Mouse (Mus musculus) pancreas, adult 10 weeks (tissue): ENCODE measurements around the gene Olfr770. TPM values are rescaled to one million over a fixed set of nuclear protein-coding genes. Genes with fewer than 3 reads are reported as not detected.

Source experiments
- polyA plus RNA-seq: library from polyadenylated mRNA; stranded (reverse); fragments of 350-450 nt; fragmentation: Illumina TruSeq; extraction: RNeasy Lipid Tissue Mini Kit (QIAGEN cat#74804); gene quantifications from one replicate; pipeline ENCODE4 v1.2.3, GENCODE M21; 2015; ENCODE audit warnings: low read depth, low replicate concordance; ENCODE audit not compliant: insufficient read depth

The Olfr770 gene
- not detected for polyA plus RNA-seq

DNA sequence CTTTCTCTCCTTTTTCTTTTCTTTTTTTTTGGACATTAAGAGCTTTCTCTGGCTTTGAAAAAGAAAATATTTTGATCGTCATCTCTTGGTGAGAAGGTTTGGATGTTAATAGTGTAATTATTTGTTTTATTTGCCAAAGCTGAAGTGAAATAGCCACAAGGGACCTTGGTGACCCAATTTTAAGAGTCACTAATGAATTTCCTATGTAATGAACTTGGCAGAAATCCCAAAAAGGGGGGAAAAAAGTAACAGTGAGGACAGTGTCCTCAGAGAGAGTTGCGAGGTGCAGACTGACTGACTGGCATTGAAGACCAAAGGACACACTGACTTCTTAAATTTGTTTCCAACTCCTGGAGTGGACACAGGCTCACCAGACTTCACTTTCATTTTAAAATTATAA, at the start of gene Olfr770:
Gene Olfr770, minus strand, starts transcription at position 101 of the 400 bp plus-strand sequence.

GRCm38 (mm10) chr10:129187319-129187718, 48.5 kb upstream of the Olfr770 start, which contains the start of gene Olfr773:
Olfr773 (minus strand) TSS chr10:129187419.

GRCm38 (mm10) chr10:129177821-129178220, 39.0 kb upstream of the Olfr770 start, which contains the start of gene Olfr772:
Olfr772 (minus strand) TSS chr10:129177921.

GRCm38 (mm10) chr10:129164651-129165050, 25.9 kb upstream of the Olfr770 start, which contains the start of gene Olfr771:
Olfr771 (minus strand) TSS chr10:129164751.

GRCm38 (mm10) chr10:129117761-129118160, 21.0 kb downstream of the Olfr770 start, which contains the start of gene Olfr769:
Olfr769 (minus strand) TSS chr10:129117861.

GRCm38 (mm10) chr10:129099275-129099674, 39.5 kb downstream of the Olfr770 start, which contains the start of gene Olfr768:
Olfr768 (minus strand) TSS chr10:129099375.

GRCm38 (mm10) chr10:129082810-129083209, 56.0 kb downstream of the Olfr770 start, which contains the start of gene Olfr767:
Olfr767 (minus strand) TSS chr10:129082910.

Other genes starting within 250 kb of the Olfr770 start
- not detected for gene Gdf11, start 247.3 kb downstream of the Olfr770 start, polyA plus RNA-seq
- 125 TPM for gene Cd63, start 238.0 kb downstream of the Olfr770 start, polyA plus RNA-seq
- gene Rdh5, start 216.1 kb downstream of the Olfr770 start, polyA plus RNA-seq: 12.1 TPM
- 47.0 TPM for gene Bloc1s1, start 215.0 kb downstream of the Olfr770 start, polyA plus RNA-seq
- gene Itga7, start 205.2 kb downstream of the Olfr770 start, polyA plus RNA-seq: 5.2 TPM
- gene Mettl7b, start 178.0 kb downstream of the Olfr770 start, polyA plus RNA-seq: not detected
- not detected for gene Olfr9, start 149.6 kb downstream of the Olfr770 start, polyA plus RNA-seq
- not detected for gene Olfr763, start 128.2 kb downstream of the Olfr770 start, polyA plus RNA-seq
- gene Olfr764-ps1, start 99.1 kb downstream of the Olfr770 start, polyA plus RNA-seq: not detected
- gene Olfr765, start 89.0 kb downstream of the Olfr770 start, polyA plus RNA-seq: not detected
- not detected for gene Olfr766-ps1, start 70.0 kb downstream of the Olfr770 start, polyA plus RNA-seq
- not detected for gene Olfr767, start 56.1 kb downstream of the Olfr770 start, polyA plus RNA-seq
- gene Olfr768, start 39.6 kb downstream of the Olfr770 start, polyA plus RNA-seq: not detected
- not detected for gene Olfr769, start 21.1 kb downstream of the Olfr770 start, polyA plus RNA-seq
- gene Olfr771, start 25.8 kb upstream of the Olfr770 start, polyA plus RNA-seq: not detected
- not detected for gene Olfr772, start 38.9 kb upstream of the Olfr770 start, polyA plus RNA-seq
- gene Olfr773, start 48.4 kb upstream of the Olfr770 start, polyA plus RNA-seq: not detected
- gene Olfr774, start 97.2 kb upstream of the Olfr770 start, polyA plus RNA-seq: not detected
- not detected for gene Olfr775, start 109.4 kb upstream of the Olfr770 start, polyA plus RNA-seq
- not detected for gene Olfr776, start 120.1 kb upstream of the Olfr770 start, polyA plus RNA-seq
- gene Olfr777, start 132.5 kb upstream of the Olfr770 start, polyA plus RNA-seq: not detected
- gene Olfr780, start 179.1 kb upstream of the Olfr770 start, polyA plus RNA-seq: not detected
- gene Olfr781, start 189.9 kb upstream of the Olfr770 start, polyA plus RNA-seq: not detected
- not detected for gene Olfr782, start 209.9 kb upstream of the Olfr770 start, polyA plus RNA-seq
- not detected for gene Olfr784, start 245.1 kb upstream of the Olfr770 start, polyA plus RNA-seq